Mouse (Mus musculus) spleen, adult 2 months (tissue): ENCODE results near the gene Muc1.

Source experiments
- CTCF ChIP-seq: fragments of 200-500 bp; IDR thresholded peaks from 2 replicates; pipeline ENCODE4 v1.5.1; 2011; ENCODE audit warnings: mild to moderate bottlenecking, inconsistent platforms; ENCODE audit not compliant: insufficient read depth, insufficient read length, insufficient replicate concordance; ENCODE audit errors: extremely low read depth
- POLR2A ChIP-seq: fragments of 200-500 bp; IDR thresholded peaks from 2 replicates; pipeline ENCODE4 v1.6.1; 2011; ENCODE audit warnings: low read depth, low read length, inconsistent platforms

- no peak for TF ChIP-seq POLR2A
- no peak for TF ChIP-seq CTCF
Measured at GRCm38 (mm10) chr3:89218271-89218670, 10.6 kb upstream of the Muc1 start.
